Mouse (Mus musculus): ENCODE measurements around the gene Pcbd1.
"Not testable (repeated sequence)": the region's sequence is repeated elsewhere in the genome, so short reads cannot be mapped to it uniquely, and the experiment has no call there.

Pcbd1 gene

DNA sequence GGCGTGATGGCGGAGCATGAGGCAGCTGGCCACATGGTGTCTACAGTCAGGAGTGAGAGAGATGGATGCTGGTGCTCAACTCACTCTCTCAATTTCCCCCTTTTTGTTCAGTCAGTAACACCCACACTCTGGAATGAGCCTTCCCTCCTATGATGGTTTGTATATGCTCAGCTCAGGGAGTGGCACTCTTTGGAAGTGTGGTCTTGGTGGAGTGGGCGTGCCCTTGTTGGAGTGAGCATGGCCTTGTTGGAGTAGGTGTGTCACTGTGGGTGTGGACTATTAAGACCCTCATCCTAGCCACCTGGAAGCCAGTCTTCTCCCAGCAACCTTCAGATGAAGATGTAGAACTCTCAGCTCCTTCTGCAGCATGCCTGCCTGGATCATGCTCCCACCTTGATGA, 13.5 kb upstream of the Pcbd1 start:
- DNase-seq (ENCODE audit: low read depth, low spot score) = no peak
- no peaks in the 10 kb centered on the region for H3K36me3 ChIP-seq (ENCODE audit: control insufficient read depth, insufficient read depth, low read length, poor library complexity, severe bottlenecking)
- no peaks in the 10 kb centered on the region; the same call in 1 of the 2 replicates for H3K27me3 ChIP-seq (ENCODE audit: control insufficient read depth, insufficient read depth, low read length, poor library complexity, severe bottlenecking)

GRCm38 (mm10) chr10:61080227-61080930, 8.8 kb upstream of the Pcbd1 start:
- H3K36me3 ChIP-seq (ENCODE audit: control insufficient read depth, insufficient read depth, low read length, poor library complexity, severe bottlenecking) = no peaks in the 10 kb centered on the region
- peak; percentile 34 for DNase-seq (ENCODE audit: low read depth, low spot score)
- H3K27me3 ChIP-seq (ENCODE audit: control insufficient read depth, insufficient read depth, low read length, poor library complexity, severe bottlenecking) = no peaks in the 10 kb centered on the region; the same call in 1 of the 2 replicates

DNA sequence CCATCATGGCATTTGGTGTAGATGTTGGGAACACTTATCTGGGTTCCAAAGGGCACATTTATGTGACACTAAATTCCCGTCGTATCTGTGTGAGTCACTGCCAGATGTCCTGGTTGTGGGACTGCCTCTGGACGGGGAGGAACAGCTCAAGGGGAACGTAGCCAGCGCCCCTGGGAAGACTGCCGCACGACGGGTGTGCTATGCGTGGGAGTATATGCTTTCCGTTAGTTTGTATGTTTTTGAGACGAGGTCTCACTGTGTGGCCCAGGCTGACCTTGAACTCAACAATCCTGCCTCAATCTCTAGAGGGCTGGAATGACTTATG, 8.2 kb upstream of the Pcbd1 start:
- Histone ChIP-seq H3K27me3 (ENCODE audit: control insufficient read depth, insufficient read depth, low read length, poor library complexity, severe bottlenecking) (no peaks in the 10 kb centered on the region; the same call in 1 of the 2 replicates), H3K36me3 (ENCODE audit: control insufficient read depth, insufficient read depth, low read length, poor library complexity, severe bottlenecking) (no peaks in the 10 kb centered on the region)
- DNase-seq (ENCODE audit: low read depth, low spot score) = no peak

DNA sequence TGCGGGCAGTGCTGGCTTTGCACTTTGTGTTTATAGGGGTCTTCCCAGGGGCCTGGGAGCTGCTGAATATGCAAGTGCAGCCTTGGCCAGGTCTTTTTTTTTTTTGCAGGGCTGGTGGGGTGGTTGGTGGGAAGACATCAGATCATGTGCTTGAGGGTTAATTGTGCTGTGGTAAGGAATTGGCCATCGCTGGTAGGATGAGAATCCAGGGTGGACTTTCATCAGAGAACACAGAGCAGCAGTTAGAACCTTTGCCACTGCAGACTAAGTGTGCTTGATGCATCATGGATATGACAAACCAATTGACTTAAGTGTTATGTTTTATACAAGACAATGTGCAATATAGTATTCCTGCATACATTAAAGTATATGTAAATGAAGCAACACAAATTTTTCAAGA, 3.8 kb upstream of the Pcbd1 start:
- Histone ChIP-seq H3K27me3 (ENCODE audit: control insufficient read depth, insufficient read depth, low read length, poor library complexity, severe bottlenecking) (no peaks in the 10 kb centered on the region), H3K36me3 (ENCODE audit: control insufficient read depth, insufficient read depth, low read length, poor library complexity, severe bottlenecking) (no peaks in the 10 kb centered on the region)

DNA sequence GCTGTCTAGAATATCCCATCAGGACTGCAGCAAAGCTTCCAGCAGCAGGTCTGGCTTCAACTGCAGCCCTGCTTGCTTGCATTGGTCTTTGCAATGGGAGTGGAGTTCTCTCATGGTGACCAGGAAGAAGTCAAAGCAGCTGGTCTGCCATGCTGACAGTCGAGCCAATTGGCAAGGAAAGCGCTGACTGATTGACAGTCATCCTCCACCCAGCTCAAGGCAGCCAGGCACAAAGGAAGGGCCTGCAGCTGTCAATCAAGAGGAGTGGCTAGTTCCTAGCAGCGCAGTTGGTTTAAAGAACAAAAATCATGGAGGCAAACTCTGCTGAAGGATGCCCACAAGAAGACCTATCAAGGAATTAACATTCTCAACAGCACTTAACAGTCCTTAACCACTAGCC, 2.6 kb upstream of the Pcbd1 start:
- no peak for DNase-seq (ENCODE audit: low read depth, low spot score)
- Histone ChIP-seq H3K36me3 (ENCODE audit: control insufficient read depth, insufficient read depth, low read length, poor library complexity, severe bottlenecking) (no peaks in the 10 kb centered on the region), H3K27me3 (ENCODE audit: control insufficient read depth, insufficient read depth, low read length, poor library complexity, severe bottlenecking) (no peaks in the 10 kb centered on the region)

More for the DNA sequence above, 3.8 kb upstream of the Pcbd1 start:
- no peak for DNase-seq (ENCODE audit: low read depth, low spot score)

GRCm38 (mm10) chr10:61088468-61088867, 663 bp upstream of the Pcbd1 start:
- Histone ChIP-seq H3K36me3 (ENCODE audit: control insufficient read depth, insufficient read depth, low read length, poor library complexity, severe bottlenecking) (no peaks in the 10 kb centered on the region), H3K27me3 (ENCODE audit: control insufficient read depth, insufficient read depth, low read length, poor library complexity, severe bottlenecking) (no peaks in the 10 kb centered on the region)
- DNase-seq (ENCODE audit: low read depth, low spot score) = no peak

DNA sequence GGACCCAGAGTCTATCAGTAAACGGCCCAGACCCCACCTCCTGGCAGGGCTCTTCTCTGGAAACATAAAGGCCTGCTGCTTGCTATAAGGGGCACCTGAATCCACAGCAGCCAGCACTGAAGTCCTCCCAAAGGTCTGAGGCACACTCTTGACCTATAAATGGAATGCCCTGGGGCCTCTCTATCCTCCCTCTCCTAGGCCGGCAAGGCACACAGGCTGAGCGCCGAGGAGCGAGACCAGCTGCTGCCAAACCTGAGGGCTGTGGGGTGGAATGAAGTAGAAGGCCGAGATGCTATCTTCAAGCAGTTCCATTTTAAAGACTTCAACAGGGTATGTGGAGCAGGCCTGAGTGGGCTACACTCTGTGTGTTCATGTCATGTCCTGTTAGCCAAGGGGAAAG, 2.7 kb downstream of the Pcbd1 start:
- H3K27me3 ChIP-seq (ENCODE audit: control insufficient read depth, insufficient read depth, low read length, poor library complexity, severe bottlenecking) = no peaks in the 10 kb centered on the region
- no peaks in the 10 kb centered on the region for H3K36me3 ChIP-seq (ENCODE audit: control insufficient read depth, insufficient read depth, low read length, poor library complexity, severe bottlenecking)
- no peak for DNase-seq (ENCODE audit: low read depth, low spot score)

DNA sequence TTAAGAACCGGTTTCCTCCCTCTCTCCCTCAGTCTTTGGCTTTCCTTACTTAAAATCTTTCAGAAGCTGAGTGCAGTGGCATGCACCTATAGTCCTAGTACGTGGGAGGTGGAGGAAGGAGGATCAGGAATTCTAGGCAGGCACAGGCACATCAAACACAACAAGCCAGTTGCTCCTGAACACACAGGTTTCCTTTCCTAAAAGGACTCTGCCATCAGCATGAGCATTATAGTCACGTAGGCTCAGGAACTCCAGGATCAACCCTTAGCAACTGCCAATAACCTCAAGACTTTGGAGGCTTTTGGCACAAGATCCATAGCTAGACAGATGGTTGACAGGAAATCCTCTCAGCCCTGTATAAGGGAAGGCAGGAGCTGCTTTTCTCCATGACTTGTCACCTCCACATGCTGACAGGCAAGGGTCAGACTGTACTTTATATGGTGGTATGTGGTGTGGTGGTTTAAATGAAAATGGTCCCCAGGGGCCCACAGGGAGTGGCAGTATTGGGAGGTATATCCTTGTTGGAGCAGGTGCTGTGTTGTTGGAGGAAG, 14.5 kb downstream of the Pcbd1 start:
- no peak for DNase-seq (ENCODE audit: low read depth, low spot score)
- H3K27me3 ChIP-seq (ENCODE audit: control insufficient read depth, insufficient read depth, low read length, poor library complexity, severe bottlenecking) = no peaks in the 10 kb centered on the region
- H3K36me3 ChIP-seq (ENCODE audit: control insufficient read depth, insufficient read depth, low read length, poor library complexity, severe bottlenecking) = peaks cover 18% of the 10 kb centered on the region; the same call in 1 of the 2 replicates

- Histone ChIP-seq H3K27me3 (ENCODE audit: control insufficient read depth, insufficient read depth, low read length, poor library complexity, severe bottlenecking) (no peaks in the 10 kb centered on the region), H3K36me3 (ENCODE audit: control insufficient read depth, insufficient read depth, low read length, poor library complexity, severe bottlenecking) (peaks cover 3% of the 10 kb centered on the region)
- peak; percentile 51 for DNase-seq (ENCODE audit: low read depth, low spot score)
Measured at GRCm38 (mm10) chr10:61114246-61114720, 25.2 kb downstream of the Pcbd1 start.

GRCm38 (mm10) chr10:61121732-61122131, 32.6 kb downstream of the Pcbd1 start:
- DNase-seq (ENCODE audit: low read depth, low spot score) = peak; percentile 48
- not testable (repeated sequence) for H3K27me3 ChIP-seq (ENCODE audit: control insufficient read depth, insufficient read depth, low read length, poor library complexity, severe bottlenecking); H3K36me3 ChIP-seq (ENCODE audit: control insufficient read depth, insufficient read depth, low read length, poor library complexity, severe bottlenecking)

- no peaks in the 10 kb centered on the region for H3K36me3 ChIP-seq (ENCODE audit: control insufficient read depth, insufficient read depth, low read length, poor library complexity, severe bottlenecking)
- DNase-seq (ENCODE audit: low read depth, low spot score) = no peak
- H3K27me3 ChIP-seq (ENCODE audit: control insufficient read depth, insufficient read depth, low read length, poor library complexity, severe bottlenecking) = no peaks in the 10 kb centered on the region
Measured at GRCm38 (mm10) chr10:61123276-61123913, 34.3 kb downstream of the Pcbd1 start.

GRCm38 (mm10) chr10:61124462-61124861, 35.3 kb downstream of the Pcbd1 start:
- no peaks in the 10 kb centered on the region for H3K36me3 ChIP-seq (ENCODE audit: control insufficient read depth, insufficient read depth, low read length, poor library complexity, severe bottlenecking)
- H3K27me3 ChIP-seq (ENCODE audit: control insufficient read depth, insufficient read depth, low read length, poor library complexity, severe bottlenecking) = no peaks in the 10 kb centered on the region

DNA sequence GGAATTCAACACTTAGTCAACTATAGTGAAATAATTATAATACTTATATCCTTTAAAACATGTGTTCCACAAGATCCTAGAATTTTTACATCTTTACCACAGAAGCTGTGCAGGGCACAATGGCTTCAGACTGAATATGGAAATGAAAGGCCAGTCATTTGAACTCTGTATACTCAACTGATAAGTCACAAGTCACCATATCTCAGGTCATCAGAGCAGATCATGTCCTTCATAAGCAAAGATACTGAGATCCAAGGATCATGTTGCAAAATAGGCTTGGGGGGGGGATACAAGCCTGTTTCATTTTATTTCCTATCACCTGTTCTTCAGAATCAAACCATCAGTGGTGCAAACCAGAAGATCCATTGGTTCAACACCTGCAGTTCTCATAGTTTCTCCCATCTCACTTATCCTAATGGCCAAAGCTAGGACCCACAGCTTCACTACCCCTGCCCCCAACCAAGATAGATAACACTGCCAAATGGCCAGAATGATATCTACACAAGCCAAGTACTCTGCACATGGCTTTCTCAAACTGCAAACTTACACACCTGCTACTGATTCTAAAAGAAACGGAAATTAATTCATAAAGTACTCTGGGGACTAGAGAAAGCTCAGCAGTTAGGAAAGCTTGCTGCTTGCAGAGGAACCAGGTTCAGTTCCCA, 39.7 kb downstream of the Pcbd1 start:
- DNase-seq (ENCODE audit: low read depth, low spot score) = no peak
- no peaks in the 10 kb centered on the region for H3K27me3 ChIP-seq (ENCODE audit: control insufficient read depth, insufficient read depth, low read length, poor library complexity, severe bottlenecking)
- no peaks in the 10 kb centered on the region for H3K36me3 ChIP-seq (ENCODE audit: control insufficient read depth, insufficient read depth, low read length, poor library complexity, severe bottlenecking)

More at GRCm38 (mm10) chr10:61124462-61124861, 35.3 kb downstream of the Pcbd1 start:
- DNase-seq (ENCODE audit: low read depth, low spot score) = no peak

GRCm38 (mm10) chr10:61130959-61131358, 41.8 kb downstream of the Pcbd1 start:
- no peaks in the 10 kb centered on the region for H3K36me3 ChIP-seq (ENCODE audit: control insufficient read depth, insufficient read depth, low read length, poor library complexity, severe bottlenecking)
- no peak for DNase-seq (ENCODE audit: low read depth, low spot score)

DNA sequence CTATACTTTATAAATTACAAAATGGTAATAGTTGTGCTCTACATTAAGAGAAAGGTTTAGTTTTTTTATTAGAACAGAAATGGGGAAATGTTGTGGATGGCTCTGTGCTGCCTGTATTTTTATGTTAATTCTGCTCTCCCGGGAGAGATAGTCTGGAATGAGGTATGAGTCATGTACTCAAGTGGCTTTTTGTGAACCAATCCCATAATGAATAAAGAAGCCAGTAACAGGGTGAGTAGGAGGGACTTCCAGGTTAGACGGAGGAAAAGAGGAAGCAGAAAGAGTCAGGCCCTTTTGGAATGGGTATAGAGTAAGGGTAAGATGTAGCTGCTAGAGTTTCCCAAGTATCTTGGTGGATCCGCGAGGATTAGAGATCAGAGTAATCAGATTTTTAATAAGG, 44.9 kb downstream of the Pcbd1 start:
- no peaks in the 10 kb centered on the region for H3K36me3 ChIP-seq (ENCODE audit: control insufficient read depth, insufficient read depth, low read length, poor library complexity, severe bottlenecking)
- H3K27me3 ChIP-seq (ENCODE audit: control insufficient read depth, insufficient read depth, low read length, poor library complexity, severe bottlenecking) = no peaks in the 10 kb centered on the region
- DNase-seq (ENCODE audit: low read depth, low spot score) = no peak

More at GRCm38 (mm10) chr10:61130959-61131358, 41.8 kb downstream of the Pcbd1 start:
- H3K27me3 ChIP-seq (ENCODE audit: control insufficient read depth, insufficient read depth, low read length, poor library complexity, severe bottlenecking) = no peaks in the 10 kb centered on the region

Measured in splenic B cell, adult 2 months (primary cell).